Mouse (Mus musculus) heart, embryonic 16.5 days (tissue): ENCODE measurements at regions not wholly inside any gene's neighbourhood (a gene's known extent, or its start where the extent isn't known, plus 50 kb on each side); places are given as distances from the start of the nearest gene placed in this dataset.

Experiments used
- ATAC-seq: fragments of 200-750 bp; cut with Nextera tagmentation; replicated peaks from 2 replicates; pipeline ENCODE4 v1.8.0; 2017; ENCODE audit warnings: moderate number of reproducible peaks; ENCODE audit not compliant: insufficient read depth, low FRiP score; ENCODE audit errors: extremely low read depth
- H3K27ac ChIP-seq: fragments of 300-500 bp; sonication (generic); 2 replicates; pipeline ENCODE4 v1.5.1; 2014; ENCODE audit warnings: mild to moderate bottlenecking, low read length, control low read depth, moderate library complexity
- H3K27me3 ChIP-seq: fragments of 300-500 bp; sonication (generic); 2 replicates; pipeline ENCODE4 v1.6.1; 2014; ENCODE audit warnings: low read length, mixed read lengths; ENCODE audit not compliant: control insufficient read depth, insufficient read depth
- H3K36me3 ChIP-seq: fragments of 300-500 bp; sonication (generic); 2 replicates; pipeline ENCODE4 v1.6.1; 2014; ENCODE audit not compliant: control insufficient read depth, insufficient read depth
- H3K4me1 ChIP-seq: fragments of 300-500 bp; sonication (generic); 2 replicates; pipeline ENCODE4 v1.6.1; 2014; ENCODE audit warnings: low read length, mixed read lengths; ENCODE audit not compliant: control insufficient read depth, insufficient read depth
- H3K4me2 ChIP-seq: fragments of 300-500 bp; sonication (generic); 2 replicates; pipeline ENCODE4 v1.6.1; 2014; ENCODE audit warnings: low read depth, mild to moderate bottlenecking, control low read depth, low read length
- H3K4me3 ChIP-seq: fragments of 300-500 bp; sonication (generic); 2 replicates; pipeline ENCODE4 v1.5.1; 2014; ENCODE audit warnings: mild to moderate bottlenecking, control low read depth, low read length
- H3K9ac ChIP-seq: fragments of 300-500 bp; sonication (generic); 2 replicates; pipeline ENCODE4 v1.6.1; 2014; ENCODE audit warnings: low read length, control low read depth
- H3K9me3 ChIP-seq: fragments of 300-500 bp; sonication (generic); replicated peaks from 2 replicates; pipeline ENCODE4 v1.6.1; 2016; ENCODE audit warnings: low read length; ENCODE audit not compliant: control insufficient read depth
- WGBS: fragments of 180-500 bp; shearing (Covaris S2); extraction: QIAGEN DNeasy Blood & Tissue Kit; methylation state at CpG from one replicate; pipeline ENCODE4 v1.1.7; 2014; 5-methylcytosine and 5-hydroxymethylcytosine counted together

DNA sequence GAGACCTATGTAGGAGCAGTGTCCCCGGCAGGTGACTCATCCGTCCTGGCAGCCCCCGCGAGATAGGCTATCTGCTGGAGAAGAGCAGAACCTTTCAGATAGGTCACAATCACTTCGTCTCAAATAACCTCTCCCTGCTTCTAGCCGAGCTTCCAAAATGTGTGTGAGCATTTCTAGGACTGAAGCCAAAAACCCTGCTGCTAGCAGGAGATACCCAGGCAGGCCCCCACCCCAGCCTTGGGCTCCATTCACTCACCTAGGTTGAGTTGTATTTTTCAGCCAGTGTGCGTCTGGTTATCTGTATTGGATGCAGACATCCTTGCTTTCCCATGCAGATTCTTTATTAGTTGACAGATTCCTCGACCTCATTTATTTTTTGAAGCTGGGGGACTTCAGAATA, 286.6 kb upstream of the Thbs1 start:
- Histone ChIP-seq H3K9ac (no peak overlapping the region), H3K36me3 (no peaks in the 10 kb centered on the region), H3K4me2 (peak overlapping the region; percentile 5; the same call in 1 of the 2 replicates), H3K9me3 (no peaks in the 10 kb centered on the region), H3K27me3 (no peaks in the 10 kb centered on the region), H3K27ac (no peak overlapping the region), H3K4me1 (peaks cover 14% of the 10 kb centered on the region), H3K4me3 (no peak overlapping the region)
- peak; percentile 52; the same call in 1 of the 2 replicates for ATAC-seq
- 30% methylated on average over 8 of the region's 8 CpGs for WGBS

DNA sequence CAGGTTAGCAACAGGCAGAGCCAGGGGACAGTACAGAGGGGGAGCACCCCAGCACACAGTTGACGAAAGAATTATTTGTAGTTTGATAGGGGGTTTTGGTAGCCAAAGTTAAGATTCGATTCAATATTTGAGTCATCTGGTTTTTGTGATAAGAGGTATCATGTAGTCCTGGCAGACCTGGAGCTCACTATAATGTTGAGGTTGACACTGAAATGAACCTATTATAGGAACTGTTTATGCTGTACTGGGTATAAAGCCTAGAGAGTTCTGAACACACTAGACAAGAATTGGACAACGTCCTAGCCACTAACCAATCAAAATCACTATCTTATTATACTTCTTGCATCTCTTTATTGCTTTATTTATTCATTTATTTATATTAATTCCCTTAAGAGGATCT, 284.4 kb upstream of the Thbs1 start:
- H3K4me1 ChIP-seq = peaks cover 11% of the 10 kb centered on the region
- WGBS = 69% methylated on average over 3 of the region's 3 CpGs
- no peak overlapping the region for H3K4me3 ChIP-seq
- no peaks in the 10 kb centered on the region for H3K36me3 ChIP-seq
- H3K9me3 ChIP-seq = no peaks in the 10 kb centered on the region
- no peak overlapping the region for H3K4me2 ChIP-seq
- no peaks in the 10 kb centered on the region for H3K27me3 ChIP-seq
- ATAC-seq = no peak
- H3K27ac ChIP-seq = no peak overlapping the region
- H3K9ac ChIP-seq = no peak overlapping the region

- Histone ChIP-seq H3K9me3 (no peaks in the 10 kb centered on the region), H3K9ac (no peak overlapping the region), H3K36me3 (no peaks in the 10 kb centered on the region), H3K4me3 (no peak overlapping the region), H3K27me3 (no peaks in the 10 kb centered on the region), H3K27ac (no peak overlapping the region), H3K4me2 (no peak overlapping the region), H3K4me1 (peaks cover 2% of the 10 kb centered on the region; the same call in 1 of the 2 replicates)
- peak; percentile 55 for ATAC-seq
- WGBS = 43% methylated on average over 2 of the region's 2 CpGs
These were observed 273.3 kb upstream of the Thbs1 start for GRCm38 (mm10) chr2:117838387-117838786.

GRCm38 (mm10) chr2:117840406-117840805, 271.3 kb upstream of the Thbs1 start:
- ATAC-seq = no peak
- Histone ChIP-seq H3K4me2 (no peak overlapping the region), H3K4me3 (no peak overlapping the region), H3K4me1 (peaks cover 2% of the 10 kb centered on the region; the same call in 1 of the 2 replicates), H3K9ac (no peak overlapping the region), H3K27ac (no peak overlapping the region), H3K27me3 (no peaks in the 10 kb centered on the region), H3K36me3 (no peaks in the 10 kb centered on the region), H3K9me3 (no peaks in the 10 kb centered on the region)
- WGBS = 53% methylated on average over 1 of the region's 1 CpGs

- H3K4me2 ChIP-seq = no peak overlapping the region
These were observed 269.2 kb upstream of the Thbs1 start for GRCm38 (mm10) chr2:117842309-117842986.

DNA sequence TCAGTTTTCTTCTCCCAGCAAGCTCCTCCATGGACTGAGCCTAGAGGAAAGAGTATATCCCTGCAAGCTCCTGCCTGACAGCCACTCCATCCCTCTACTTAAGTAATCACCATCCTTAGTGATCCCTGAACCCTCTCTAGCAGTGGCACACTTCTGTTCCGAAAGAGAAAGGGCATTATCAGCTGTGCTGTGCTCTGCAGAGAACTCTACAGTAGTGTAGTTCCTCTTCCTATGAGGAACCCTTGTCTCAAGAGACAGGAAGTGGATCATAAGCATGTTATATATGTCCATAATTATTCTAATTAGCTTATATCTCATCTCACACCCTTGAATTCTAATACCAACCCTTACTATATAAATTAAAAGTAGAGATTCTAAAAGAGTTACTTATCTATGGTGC, 259.2 kb upstream of the Thbs1 start:
- H3K27ac ChIP-seq = no peak overlapping the region
- no peaks in the 10 kb centered on the region for H3K36me3 ChIP-seq
- WGBS = 50% methylated on average over 1 of the region's 1 CpGs
- H3K9ac ChIP-seq = no peak overlapping the region
- H3K27me3 ChIP-seq = no peaks in the 10 kb centered on the region
- no peaks in the 10 kb centered on the region for H3K9me3 ChIP-seq
- no peak overlapping the region for H3K4me2 ChIP-seq
- H3K4me3 ChIP-seq = no peak overlapping the region
- H3K4me1 ChIP-seq = no peaks in the 10 kb centered on the region
- no peak for ATAC-seq

More at GRCm38 (mm10) chr2:117842309-117842986, 269.2 kb upstream of the Thbs1 start:
- Histone ChIP-seq H3K36me3 (no peaks in the 10 kb centered on the region), H3K4me1 (peaks cover 2% of the 10 kb centered on the region; the same call in 1 of the 2 replicates), H3K4me3 (no peak overlapping the region), H3K27ac (no peak overlapping the region), H3K9ac (no peak overlapping the region), H3K27me3 (no peaks in the 10 kb centered on the region), H3K9me3 (no peaks in the 10 kb centered on the region)
- no peak for ATAC-seq
- 54% methylated on average over 1 of the region's 1 CpGs for WGBS

GRCm38 (mm10) chr2:117862301-117862700, 249.4 kb upstream of the Thbs1 start:
- ATAC-seq = no peak
- Histone ChIP-seq H3K27me3 (no peaks in the 10 kb centered on the region), H3K4me2 (no peak overlapping the region), H3K36me3 (no peaks in the 10 kb centered on the region), H3K4me1 (no peaks in the 10 kb centered on the region), H3K27ac (no peak overlapping the region), H3K9ac (no peak overlapping the region), H3K4me3 (no peak overlapping the region), H3K9me3 (no peaks in the 10 kb centered on the region)
- WGBS = 76% methylated on average over 3 of the region's 3 CpGs

- Histone ChIP-seq H3K9ac (no peak overlapping the region), H3K36me3 (no peaks in the 10 kb centered on the region), H3K27ac (no peak overlapping the region), H3K27me3 (no peaks in the 10 kb centered on the region), H3K4me1 (no peaks in the 10 kb centered on the region), H3K4me3 (no peak overlapping the region), H3K4me2 (no peak overlapping the region), H3K9me3 (no peaks in the 10 kb centered on the region)
- WGBS = 97% methylated on average over 1 of the region's 1 CpGs
- ATAC-seq = no peak
These were observed 246.6 kb upstream of the Thbs1 start for GRCm38 (mm10) chr2:117865119-117865518.

- Histone ChIP-seq H3K4me3 (no peak overlapping the region), H3K27ac (no peak overlapping the region), H3K9ac (no peak overlapping the region), H3K9me3 (no peaks in the 10 kb centered on the region), H3K4me1 (peaks cover 4% of the 10 kb centered on the region; the same call in 1 of the 2 replicates), H3K4me2 (no peak overlapping the region), H3K27me3 (no peaks in the 10 kb centered on the region), H3K36me3 (no peaks in the 10 kb centered on the region)
- no peak for ATAC-seq
- WGBS = 61% methylated on average over 4 of the region's 4 CpGs
These were observed 244.7 kb upstream of the Thbs1 start for GRCm38 (mm10) chr2:117866946-117867345.
